Mouse (Mus musculus): Measurements from ENCODE around the gene Vars. TPM values are rescaled to one million over a fixed set of nuclear protein-coding genes. Genes with fewer than 3 reads are reported as not detected.
A peak's percentile ranks its signal among the peaks of the same experiment; 100 is the strongest.

Vars gene
- polyA plus RNA-seq, 1 experiment from 2014 or later: 51.6 TPM

- DNase-seq (ENCODE audit: low spot score): no peak
- WGBS: 84% methylated on average over 7 of the region's 7 CpGs
- H3K4me3 ChIP-seq (replicated peaks; ENCODE audit: low read length): no peak overlapping the region
- H3K9ac ChIP-seq: no peak overlapping the region
- ATAC-seq (ENCODE audit: low FRiP score): no peak
- H3K4me2 ChIP-seq (replicated peaks): no peak overlapping the region
- peaks cover 98% of the 10 kb centered on the region for H3K36me3 ChIP-seq (replicated peaks; ENCODE audit: control insufficient read depth, insufficient read depth)
- no peaks in the 10 kb centered on the region for H3K9me3 ChIP-seq (ENCODE audit: control insufficient read depth, low read length)
- no peak overlapping the region for H3K27ac ChIP-seq
- no peaks in the 10 kb centered on the region for H3K4me1 ChIP-seq (replicated peaks; ENCODE audit: control insufficient read depth, insufficient read depth, low read length)
- no peaks in the 10 kb centered on the region for H3K27me3 ChIP-seq (ENCODE audit: control insufficient read depth, insufficient read depth, low read length)
These were observed 8.8 kb downstream of the Vars start for GRCm38 (mm10) chr17:35009586-35009985.

- no peak overlapping the region for H3K9ac ChIP-seq
- peaks cover 100% of the 10 kb centered on the region for H3K36me3 ChIP-seq (replicated peaks; ENCODE audit: control insufficient read depth, insufficient read depth)
- no peak overlapping the region for H3K4me2 ChIP-seq (replicated peaks)
- H3K4me1 ChIP-seq (replicated peaks; ENCODE audit: control insufficient read depth, insufficient read depth, low read length): no peaks in the 10 kb centered on the region
- DNase-seq (ENCODE audit: low spot score) (no peak), ATAC-seq (ENCODE audit: low FRiP score) (no peak)
- H3K4me3 ChIP-seq (replicated peaks; ENCODE audit: low read length): no peak overlapping the region
- no peaks in the 10 kb centered on the region for H3K9me3 ChIP-seq (ENCODE audit: control insufficient read depth, low read length)
- 92% methylated on average over 8 of the region's 8 CpGs for WGBS
- no peak overlapping the region for H3K27ac ChIP-seq
- H3K27me3 ChIP-seq (ENCODE audit: control insufficient read depth, insufficient read depth, low read length): no peaks in the 10 kb centered on the region
These were observed 10.7 kb downstream of the Vars start for GRCm38 (mm10) chr17:35011440-35011839.

GRCm38 (mm10) chr17:35012430-35012829 lies 11.6 kb downstream of the Vars start:
- Histone ChIP-seq H3K27me3 (ENCODE audit: control insufficient read depth, insufficient read depth, low read length) (no peaks in the 10 kb centered on the region), H3K36me3 (replicated peaks; ENCODE audit: control insufficient read depth, insufficient read depth) (peaks cover 95% of the 10 kb centered on the region), H3K4me2 (replicated peaks) (no peak overlapping the region), H3K9ac (no peak overlapping the region), H3K4me1 (replicated peaks; ENCODE audit: control insufficient read depth, insufficient read depth, low read length) (no peaks in the 10 kb centered on the region), H3K27ac (no peak overlapping the region), H3K4me3 (replicated peaks; ENCODE audit: low read length) (no peak overlapping the region), H3K9me3 (ENCODE audit: control insufficient read depth, low read length) (no peaks in the 10 kb centered on the region)
- WGBS: 90% methylated on average over 13 of the region's 13 CpGs
- no peak for ATAC-seq (ENCODE audit: low FRiP score)
- DNase-seq (ENCODE audit: low spot score): no peak

GRCm38 (mm10) chr17:35013221-35013620 lies 12.4 kb downstream of the Vars start:
- Histone ChIP-seq H3K9ac (no peak overlapping the region), H3K4me3 (replicated peaks; ENCODE audit: low read length) (no peak overlapping the region), H3K4me2 (replicated peaks) (no peak overlapping the region), H3K4me1 (replicated peaks; ENCODE audit: control insufficient read depth, insufficient read depth, low read length) (no peaks in the 10 kb centered on the region), H3K9me3 (ENCODE audit: control insufficient read depth, low read length) (no peaks in the 10 kb centered on the region), H3K27me3 (ENCODE audit: control insufficient read depth, insufficient read depth, low read length) (no peaks in the 10 kb centered on the region), H3K27ac (no peak overlapping the region), H3K36me3 (replicated peaks; ENCODE audit: control insufficient read depth, insufficient read depth) (peaks cover 87% of the 10 kb centered on the region)
- ATAC-seq (ENCODE audit: low FRiP score) (no peak), DNase-seq (ENCODE audit: low spot score) (no peak)
- WGBS: 93% methylated on average over 6 of the region's 6 CpGs

- Histone ChIP-seq H3K4me1 (replicated peaks; ENCODE audit: control insufficient read depth, insufficient read depth, low read length) (no peaks in the 10 kb centered on the region), H3K9me3 (ENCODE audit: control insufficient read depth, low read length) (no peaks in the 10 kb centered on the region), H3K4me2 (replicated peaks) (no peak overlapping the region), H3K4me3 (replicated peaks; ENCODE audit: low read length) (no peak overlapping the region), H3K9ac (no peak overlapping the region), H3K36me3 (replicated peaks; ENCODE audit: control insufficient read depth, insufficient read depth) (peaks cover 66% of the 10 kb centered on the region), H3K27me3 (ENCODE audit: control insufficient read depth, insufficient read depth, low read length) (no peaks in the 10 kb centered on the region), H3K27ac (no peak overlapping the region)
- ATAC-seq (ENCODE audit: low FRiP score) (no peak), DNase-seq (ENCODE audit: low spot score) (no peak)
- 94% methylated on average over 16 of the region's 16 CpGs for WGBS
These were observed 14.5 kb downstream of the Vars start for GRCm38 (mm10) chr17:35015296-35015695.

GRCm38 (mm10) chr17:35016376-35016775 lies 15.6 kb downstream of the Vars start, which contains the start of gene Vwa7:
Gene Vwa7, plus strand, starts transcription at chr17:35016579.
- no peaks in the 10 kb centered on the region for H3K27me3 ChIP-seq (ENCODE audit: control insufficient read depth, insufficient read depth, low read length)
- no peak within 1 kb of the TSS for H3K27ac ChIP-seq
- no peaks in the 10 kb centered on the region for H3K4me1 ChIP-seq (replicated peaks; ENCODE audit: control insufficient read depth, insufficient read depth, low read length)
- DNase-seq (ENCODE audit: low spot score) (peak; percentile 59), ATAC-seq (ENCODE audit: low FRiP score) (peak; percentile 51; the same call in 1 of the 2 replicates)
- 0 out of 2 replicates have a peak within 1 kb of the TSS, but pooled peaks have one; percentile 10 for H3K9ac ChIP-seq
- H3K4me3 ChIP-seq (replicated peaks; ENCODE audit: low read length): no peak within 1 kb of the TSS
- no peaks in the 10 kb centered on the region for H3K9me3 ChIP-seq (ENCODE audit: control insufficient read depth, low read length)
- H3K4me2 ChIP-seq (replicated peaks): no peak within 1 kb of the TSS
- peaks cover 55% of the 10 kb centered on the region for H3K36me3 ChIP-seq (replicated peaks; ENCODE audit: control insufficient read depth, insufficient read depth)
- WGBS: 49% methylated on average over 12 of the region's 12 CpGs

- Histone ChIP-seq H3K27ac (no peak overlapping the region), H3K9me3 (ENCODE audit: control insufficient read depth, low read length) (no peaks in the 10 kb centered on the region), H3K4me1 (replicated peaks; ENCODE audit: control insufficient read depth, insufficient read depth, low read length) (no peaks in the 10 kb centered on the region), H3K27me3 (ENCODE audit: control insufficient read depth, insufficient read depth, low read length) (no peaks in the 10 kb centered on the region), H3K4me2 (replicated peaks) (no peak overlapping the region), H3K9ac (no peak overlapping the region), H3K36me3 (replicated peaks; ENCODE audit: control insufficient read depth, insufficient read depth) (peaks cover 49% of the 10 kb centered on the region), H3K4me3 (replicated peaks; ENCODE audit: low read length) (no peak overlapping the region)
- 81% methylated on average over 10 of the region's 10 CpGs for WGBS
- ATAC-seq (ENCODE audit: low FRiP score) (no peak), DNase-seq (ENCODE audit: low spot score) (no peak)
These were observed 16.3 kb downstream of the Vars start for GRCm38 (mm10) chr17:35016791-35017705.

GRCm38 (mm10) chr17:35017706-35018030 lies 16.9 kb downstream of the Vars start:
- DNase-seq (ENCODE audit: low spot score): no peak
- Histone ChIP-seq H3K27ac (no peak overlapping the region), H3K4me1 (replicated peaks; ENCODE audit: control insufficient read depth, insufficient read depth, low read length) (no peaks in the 10 kb centered on the region), H3K27me3 (ENCODE audit: control insufficient read depth, insufficient read depth, low read length) (no peaks in the 10 kb centered on the region), H3K36me3 (replicated peaks; ENCODE audit: control insufficient read depth, insufficient read depth) (peaks cover 43% of the 10 kb centered on the region), H3K9me3 (ENCODE audit: control insufficient read depth, low read length) (no peaks in the 10 kb centered on the region), H3K4me2 (replicated peaks) (no peak overlapping the region), H3K9ac (no peak overlapping the region), H3K4me3 (replicated peaks; ENCODE audit: low read length) (no peak overlapping the region)
- WGBS: 69% methylated on average over 14 of the region's 14 CpGs
- ATAC-seq (ENCODE audit: low FRiP score): no peak

- Histone ChIP-seq H3K27ac (no peak overlapping the region), H3K9me3 (ENCODE audit: control insufficient read depth, low read length) (no peaks in the 10 kb centered on the region), H3K36me3 (replicated peaks; ENCODE audit: control insufficient read depth, insufficient read depth) (peaks cover 38% of the 10 kb centered on the region), H3K27me3 (ENCODE audit: control insufficient read depth, insufficient read depth, low read length) (no peaks in the 10 kb centered on the region), H3K4me1 (replicated peaks; ENCODE audit: control insufficient read depth, insufficient read depth, low read length) (no peaks in the 10 kb centered on the region), H3K4me3 (replicated peaks; ENCODE audit: low read length) (no peak overlapping the region), H3K4me2 (replicated peaks) (no peak overlapping the region), H3K9ac (no peak overlapping the region)
- ATAC-seq (ENCODE audit: low FRiP score): no peak
- WGBS: 89% methylated on average over 3 of the region's 3 CpGs
- DNase-seq (ENCODE audit: low spot score): no peak
These were observed 17.4 kb downstream of the Vars start for GRCm38 (mm10) chr17:35018171-35018570.
